Mouse (Mus musculus): ENCODE data around the gene Smad6. TPM values are rescaled to one million over a fixed set of nuclear protein-coding genes. Genes with fewer than 3 reads are reported as not detected.

The Smad6 gene
- total RNA-seq, 1 experiment: 8.7 TPM

DNA sequence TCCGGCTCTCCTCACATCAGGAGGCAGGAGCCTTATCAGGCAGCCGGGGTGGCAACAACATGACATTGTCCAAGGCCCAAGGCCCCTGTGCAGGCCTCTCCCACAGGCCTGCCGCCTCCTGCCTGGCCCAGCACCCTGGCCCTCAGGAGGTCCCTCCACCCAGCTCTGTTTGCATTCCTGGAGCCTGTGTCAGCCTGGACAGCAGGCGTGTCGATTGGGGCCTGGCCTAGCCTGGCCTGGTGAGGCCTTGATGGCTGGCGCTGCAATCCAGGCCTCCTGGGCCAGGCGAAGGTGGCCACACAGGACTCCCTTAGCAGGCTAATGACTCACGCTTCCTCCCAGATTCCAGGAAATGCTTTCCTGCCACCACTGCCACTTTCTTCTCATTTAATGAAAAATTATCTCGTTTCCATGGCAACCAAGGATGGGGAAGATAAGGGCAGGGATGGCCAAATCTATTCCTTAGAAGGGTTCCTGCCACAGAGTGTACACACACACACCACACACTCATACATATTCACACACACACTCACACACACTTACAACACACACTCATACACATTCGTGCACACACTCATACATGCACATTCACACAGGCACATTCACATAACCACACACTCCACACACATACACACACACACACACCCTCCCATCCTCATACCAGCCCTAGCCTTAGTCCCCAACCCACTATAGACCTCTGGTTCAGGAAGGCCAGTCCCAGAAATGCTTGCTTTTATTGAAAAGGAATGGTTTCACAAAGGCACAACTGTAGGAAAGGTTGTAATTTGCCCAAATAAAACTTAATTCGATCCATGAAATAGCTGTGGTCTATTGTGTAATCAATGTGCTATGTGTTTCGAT lies 79.9 kb downstream of the Smad6 start:
- no peak for TF ChIP-seq ZNF384 (IDR thresholded peaks at IDR 0.05; ENCODE audit: low read depth, low read length)
- no peak for TF ChIP-seq ZC3H11A (IDR thresholded peaks at IDR 0.05; ENCODE audit: borderline replicate concordance, low read depth, low read length)
- no peak for TF ChIP-seq HCFC1 (IDR thresholded peaks at IDR 0.05; ENCODE audit: borderline replicate concordance, insufficient read depth, low read length)
- no peak for TF ChIP-seq MAFK (IDR thresholded peaks at IDR 0.05; ENCODE audit: insufficient read depth, low read depth, low read length)
- TF ChIP-seq CHD2 (IDR thresholded peaks at IDR 0.05; ENCODE audit: low read depth, low read length): no peak
- no peak for DNase-seq (ENCODE audit: low read depth, low spot score)
- no peaks in the 10 kb centered on the region for H3K4me1 ChIP-seq (ENCODE audit: control insufficient read depth in 2 of 2, insufficient read depth in 2 of 2, low read length in 2 of 2, poor library complexity in 1 of 2)
- in situ Hi-C loops (cut with MboI; ENCODE audit: low sequenced_read_pairs in 2 of 2, unreplicated experiment in 2 of 2): no loop called here
- H3K9me3 ChIP-seq (ENCODE audit: control insufficient read depth, insufficient read depth, low read depth, low read length): no peaks in the 10 kb centered on the region
- H3K36me3 ChIP-seq (ENCODE audit: control insufficient read depth, insufficient read depth, low read length, poor library complexity, severe bottlenecking): no peaks in the 10 kb centered on the region
- H3K27ac ChIP-seq (ENCODE audit: insufficient read depth, low read depth, low read length, poor library complexity, severe bottlenecking): no peak overlapping the region
- no peak overlapping the region for H3K4me3 ChIP-seq (ENCODE audit: insufficient read depth in 1 of 2, low read depth in 1 of 2, low read length in 2 of 2, poor library complexity in 1 of 2, severe bottlenecking in 1 of 2)
- no peak overlapping the region for H3K9ac ChIP-seq (ENCODE audit: insufficient read depth, low read depth, low read length, poor library complexity, severe bottlenecking)

DNA sequence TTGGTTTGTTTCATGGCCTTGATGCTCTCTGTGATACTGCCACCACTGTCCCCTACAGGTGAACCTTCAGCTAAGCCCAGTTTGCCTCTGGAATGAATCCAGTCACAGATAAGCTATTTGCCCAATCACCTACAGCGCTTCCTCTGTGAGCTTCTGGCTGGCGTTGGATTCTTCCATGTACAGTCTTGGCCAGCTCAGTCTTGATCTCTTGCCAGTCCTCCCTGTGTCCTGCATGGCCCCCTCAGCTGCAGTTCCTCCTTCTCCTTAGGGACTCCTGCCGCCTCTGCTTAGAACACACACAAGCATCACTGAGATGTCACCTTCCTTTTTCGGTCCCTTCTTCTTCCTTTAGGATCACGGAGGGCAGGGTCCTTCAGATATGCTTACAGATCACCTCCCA lies 85.6 kb downstream of the Smad6 start:
- no peak overlapping the region for H3K9ac ChIP-seq (ENCODE audit: insufficient read depth, low read depth, low read length, poor library complexity, severe bottlenecking)
- no peaks in the 10 kb centered on the region for H3K9me3 ChIP-seq (ENCODE audit: control insufficient read depth, insufficient read depth, low read depth, low read length)
- no peaks in the 10 kb centered on the region for H3K4me1 ChIP-seq (ENCODE audit: control insufficient read depth in 2 of 2, insufficient read depth in 2 of 2, low read length in 2 of 2, poor library complexity in 1 of 2)
- DNase-seq (ENCODE audit: low read depth, low spot score): no peak
- TF ChIP-seq ZC3H11A (IDR thresholded peaks at IDR 0.05; ENCODE audit: borderline replicate concordance, low read depth, low read length): no peak
- TF ChIP-seq ZNF384 (IDR thresholded peaks at IDR 0.05; ENCODE audit: low read depth, low read length): no peak
- TF ChIP-seq MAFK (IDR thresholded peaks at IDR 0.05; ENCODE audit: insufficient read depth, low read depth, low read length): no peak
- no peak for TF ChIP-seq HCFC1 (IDR thresholded peaks at IDR 0.05; ENCODE audit: borderline replicate concordance, insufficient read depth, low read length)
- TF ChIP-seq CHD2 (IDR thresholded peaks at IDR 0.05; ENCODE audit: low read depth, low read length): no peak
- no peaks in the 10 kb centered on the region for H3K36me3 ChIP-seq (ENCODE audit: control insufficient read depth, insufficient read depth, low read length, poor library complexity, severe bottlenecking)
- H3K4me3 ChIP-seq (ENCODE audit: insufficient read depth in 1 of 2, low read depth in 1 of 2, low read length in 2 of 2, poor library complexity in 1 of 2, severe bottlenecking in 1 of 2): no peak overlapping the region
- in situ Hi-C loops (cut with MboI; ENCODE audit: low sequenced_read_pairs in 2 of 2, unreplicated experiment in 2 of 2): no loop called here
- no peak overlapping the region for H3K27ac ChIP-seq (ENCODE audit: insufficient read depth, low read depth, low read length, poor library complexity, severe bottlenecking)

DNA sequence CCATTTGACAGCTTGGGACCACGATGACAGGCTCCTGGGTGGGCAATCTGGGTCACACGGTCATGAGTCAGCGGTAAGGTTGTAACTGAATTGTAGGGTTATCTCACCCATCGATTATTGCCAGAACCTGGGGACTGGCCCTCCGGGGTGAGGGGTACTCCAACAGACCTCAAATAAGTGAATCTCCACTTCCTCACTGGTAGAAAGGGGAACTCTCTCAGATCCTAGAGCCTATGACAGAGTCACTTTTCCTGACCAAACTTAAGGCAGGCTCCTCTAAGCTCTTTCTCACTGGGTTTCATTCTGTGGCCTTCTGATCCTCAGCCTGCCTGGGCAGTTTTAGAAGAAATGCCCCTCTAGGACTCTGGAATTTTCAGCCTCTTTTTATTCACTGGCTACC lies 88.8 kb downstream of the Smad6 start:
- TF ChIP-seq HCFC1 (IDR thresholded peaks at IDR 0.05; ENCODE audit: borderline replicate concordance, insufficient read depth, low read length) (no peak), CHD2 (IDR thresholded peaks at IDR 0.05; ENCODE audit: low read depth, low read length) (no peak), ZC3H11A (IDR thresholded peaks at IDR 0.05; ENCODE audit: borderline replicate concordance, low read depth, low read length) (no peak), MAFK (IDR thresholded peaks at IDR 0.05; ENCODE audit: insufficient read depth, low read depth, low read length) (no peak), ZNF384 (IDR thresholded peaks at IDR 0.05; ENCODE audit: low read depth, low read length) (no peak)
- H3K27ac ChIP-seq (ENCODE audit: insufficient read depth, low read depth, low read length, poor library complexity, severe bottlenecking): no peak overlapping the region
- no peak for DNase-seq (ENCODE audit: low read depth, low spot score)
- no peaks in the 10 kb centered on the region for H3K9me3 ChIP-seq (ENCODE audit: control insufficient read depth, insufficient read depth, low read depth, low read length)
- no peaks in the 10 kb centered on the region for H3K36me3 ChIP-seq (ENCODE audit: control insufficient read depth, insufficient read depth, low read length, poor library complexity, severe bottlenecking)
- in situ Hi-C loops (cut with MboI; ENCODE audit: low sequenced_read_pairs in 2 of 2, unreplicated experiment in 2 of 2): no loop called here
- H3K4me1 ChIP-seq (ENCODE audit: control insufficient read depth in 2 of 2, insufficient read depth in 2 of 2, low read length in 2 of 2, poor library complexity in 1 of 2): peaks cover 2 to 5% of the 10 kb centered on the region in 2 experiments; a peak in 2 of 4 replicates
- H3K9ac ChIP-seq (ENCODE audit: insufficient read depth, low read depth, low read length, poor library complexity, severe bottlenecking): no peak overlapping the region
- no peak overlapping the region for H3K4me3 ChIP-seq (ENCODE audit: insufficient read depth in 1 of 2, low read depth in 1 of 2, low read length in 2 of 2, poor library complexity in 1 of 2, severe bottlenecking in 1 of 2)

DNA sequence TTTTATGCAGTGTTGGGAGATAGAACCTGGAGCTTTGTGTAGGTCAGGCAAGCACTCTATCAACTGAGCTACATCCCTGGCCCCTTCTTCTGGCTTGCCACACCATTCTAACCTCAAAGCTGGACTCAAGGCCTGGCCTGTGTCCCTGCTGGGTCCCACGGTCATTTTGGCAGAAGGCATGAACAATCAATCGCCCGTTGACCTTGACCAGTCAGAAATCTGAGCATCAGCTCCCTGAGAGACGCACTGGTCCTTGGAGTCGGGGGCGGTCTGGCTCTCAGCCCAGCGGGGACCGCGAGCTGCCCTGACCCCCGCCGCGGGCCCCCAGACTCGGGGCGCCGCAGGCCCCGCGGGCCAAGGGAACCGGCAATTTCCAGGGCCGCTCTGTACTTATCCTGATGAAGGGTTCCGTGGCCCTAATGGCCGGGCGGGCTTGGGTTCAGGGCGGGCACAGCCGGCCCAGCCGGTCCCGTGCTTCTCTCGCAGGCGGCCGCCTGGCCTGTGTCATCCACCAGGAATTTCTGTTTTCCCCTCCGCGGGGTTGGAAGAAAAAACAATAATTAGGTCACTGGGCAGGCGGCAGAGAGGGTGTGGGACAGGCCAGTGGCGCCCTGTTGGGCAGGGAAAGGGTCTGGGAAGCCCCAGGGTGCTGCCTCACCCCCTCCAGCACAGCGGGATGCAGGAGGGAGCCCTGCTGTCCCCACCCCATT lies 94.4 kb downstream of the Smad6 start:
- no peaks in the 10 kb centered on the region for H3K9me3 ChIP-seq (ENCODE audit: control insufficient read depth, insufficient read depth, low read depth, low read length)
- TF ChIP-seq ZC3H11A (IDR thresholded peaks at IDR 0.05; ENCODE audit: borderline replicate concordance, low read depth, low read length): no peak
- no peak for TF ChIP-seq HCFC1 (IDR thresholded peaks at IDR 0.05; ENCODE audit: borderline replicate concordance, insufficient read depth, low read length)
- TF ChIP-seq ZNF384 (IDR thresholded peaks at IDR 0.05; ENCODE audit: low read depth, low read length): no peak
- no peak for TF ChIP-seq MAFK (IDR thresholded peaks at IDR 0.05; ENCODE audit: insufficient read depth, low read depth, low read length)
- no peak for TF ChIP-seq CHD2 (IDR thresholded peaks at IDR 0.05; ENCODE audit: low read depth, low read length)
- no peak overlapping the region for H3K27ac ChIP-seq (ENCODE audit: insufficient read depth, low read depth, low read length, poor library complexity, severe bottlenecking)
- H3K36me3 ChIP-seq (ENCODE audit: control insufficient read depth, insufficient read depth, low read length, poor library complexity, severe bottlenecking): no peaks in the 10 kb centered on the region
- no peak for DNase-seq (ENCODE audit: low read depth, low spot score)
- in situ Hi-C loops (cut with MboI; ENCODE audit: low sequenced_read_pairs in 2 of 2, unreplicated experiment in 2 of 2): no loop called here
- peak overlapping the region; percentile 63 to 65 for H3K4me3 ChIP-seq (ENCODE audit: insufficient read depth in 1 of 2, low read depth in 1 of 2, low read length in 2 of 2, poor library complexity in 1 of 2, severe bottlenecking in 1 of 2)
- peak overlapping the region; percentile 61 for H3K9ac ChIP-seq (ENCODE audit: insufficient read depth, low read depth, low read length, poor library complexity, severe bottlenecking)
- peaks cover 2 to 16% of the 10 kb centered on the region in 2 experiments; a peak in 2 of 4 replicates for H3K4me1 ChIP-seq (ENCODE audit: control insufficient read depth in 2 of 2, insufficient read depth in 2 of 2, low read length in 2 of 2, poor library complexity in 1 of 2)

All from ES-E14 (cell line).